Mouse (Mus musculus): ENCODE data around the gene Slc8a2.

- TF ChIP-seq CTCF (conservative IDR thresholded peaks at IDR 0.05; ENCODE audit: insufficient read depth, insufficient read length, low read depth, low read length) (no peak), POLR2A (IDR thresholded peaks at IDR 0.05; ENCODE audit: low read depth, low read length) (no peak)
These were observed 71.5 kb downstream of the Slc8a2 start for GRCm38 (mm10) chr7:16201136-16201535.
